Mouse (Mus musculus): ENCODE data around the gene Olfr370. TPM values are rescaled to one million over a fixed set of nuclear protein-coding genes. Genes with fewer than 3 reads are reported as not detected.

Olfr370 gene
- total RNA-seq, 4 experiments from 2014 or later, result not detected

Other genes with a start within 250 kb of the Olfr370 start
- gene Ucp1, start 245.4 kb upstream of the Olfr370 start, total RNA-seq (2022), result 1 to 10 TPM; 1.7 to 2.8 (median 2.2) TPM
- 10 to 100 TPM in 1 of 4 experiments, 1 to 10 TPM in 3; 7.0 to 10.4 (median 9.5) TPM for gene Elmod2, start 203.3 kb upstream of the Olfr370 start, total RNA-seq (2022)
- gene Mgat4d, start 187.3 kb upstream of the Olfr370 start, total RNA-seq (2022), result not detected
- gene Clgn, start 145.9 kb upstream of the Olfr370 start, total RNA-seq (2022), result not detected
- 10 to 100 TPM; 42.9 to 54.7 (median 51.4) TPM for gene Scoc, start 77.4 kb upstream of the Olfr370 start, total RNA-seq (2022)
- 100 to 1,000 TPM; 561 to 765 (median 683) TPM for gene Ndufb7, start 30.9 kb downstream of the Olfr370 start, total RNA-seq (2022)
- gene Tecr, start 72.2 kb downstream of the Olfr370 start, total RNA-seq (2022), result 100 to 1,000 TPM; 539 to 688 (median 589) TPM
- gene Dnajb1, start 72.4 kb downstream of the Olfr370 start, total RNA-seq (2022), result 10 to 100 TPM; 11.0 to 14.2 (median 12.6) TPM
- 10 to 100 TPM; 21.4 to 25.1 (median 23.3) TPM for gene Gipc1, start 116.9 kb downstream of the Olfr370 start, total RNA-seq (2022)
- gene Ptger1, start 130.9 kb downstream of the Olfr370 start, total RNA-seq (2022), result under 1 TPM; 0.17 to 0.57 (median 0.26) TPM
- 10 to 100 TPM; 44.0 to 47.6 (median 46.6) TPM for gene Pkn1, start 163.4 kb downstream of the Olfr370 start, total RNA-seq (2022)
- gene Ddx39, start 179.4 kb downstream of the Olfr370 start, total RNA-seq (2022), result 10 to 100 TPM; 14.2 to 17.0 (median 15.4) TPM
- gene Adgre5, start 205.5 kb downstream of the Olfr370 start, total RNA-seq (2022), result 10 to 100 TPM; 42.4 to 50.4 (median 43.5) TPM